Mouse (Mus musculus) cerebral cortex, adult 2 months (tissue): ENCODE results near the gene Ddah1.

ENCODE experiments used
- WGBS: fragments of 180-500 bp; shearing (Covaris S2); methylation state at CpG from one replicate; pipeline ENCODE4 v1.1.7; 2018; 5-methylcytosine and 5-hydroxymethylcytosine counted together

The Ddah1 gene

GRCm38 (mm10) chr3:145816807-145817206, 58.3 kb downstream of the Ddah1 start:
- WGBS, result 72% methylated on average over 1 of the region's 1 CpGs

- 41% methylated on average over 6 of the region's 6 CpGs for WGBS
These were observed 58.8 kb downstream of the Ddah1 start for GRCm38 (mm10) chr3:145817276-145817675.

- 70% methylated on average over 2 of the region's 2 CpGs for whole genome bisulfite sequencing
These were observed 62.0 kb downstream of the Ddah1 start for GRCm38 (mm10) chr3:145820439-145820838.

- WGBS, result over 99% methylated on average over 2 of the region's 2 CpGs
These were observed 62.5 kb downstream of the Ddah1 start for GRCm38 (mm10) chr3:145820938-145821337.

GRCm38 (mm10) chr3:145822201-145822600, 63.7 kb downstream of the Ddah1 start:
- 91% methylated on average over 4 of the region's 4 CpGs for WGBS

GRCm38 (mm10) chr3:145823661-145824060, 65.2 kb downstream of the Ddah1 start:
- WGBS, result 87% methylated on average over 4 of the region's 4 CpGs

- WGBS, result 66% methylated on average over 11 of the region's 11 CpGs
These were observed 67.1 kb downstream of the Ddah1 start for GRCm38 (mm10) chr3:145825416-145826055.

- WGBS, result 63% methylated on average over 18 of the region's 18 CpGs
These were observed 68.9 kb downstream of the Ddah1 start for GRCm38 (mm10) chr3:145827191-145828045.

- 57% methylated on average over 5 of the region's 5 CpGs for WGBS
These were observed 70.4 kb downstream of the Ddah1 start for GRCm38 (mm10) chr3:145828906-145829305.

- 10% methylated on average over 8 of the region's 8 CpGs for WGBS
These were observed 75.6 kb downstream of the Ddah1 start for GRCm38 (mm10) chr3:145833948-145834538.

GRCm38 (mm10) chr3:145841961-145842710, 83.7 kb downstream of the Ddah1 start:
- WGBS, result 79% methylated on average over 12 of the region's 12 CpGs

- WGBS, result 72% methylated on average over 3 of the region's 3 CpGs
These were observed 85.4 kb downstream of the Ddah1 start for GRCm38 (mm10) chr3:145843836-145844235.

- 93% methylated on average over 3 of the region's 3 CpGs for WGBS
These were observed 86.4 kb downstream of the Ddah1 start for GRCm38 (mm10) chr3:145844891-145845290.

GRCm38 (mm10) chr3:145846255-145846654, 87.8 kb downstream of the Ddah1 start:
- 85% methylated on average over 2 of the region's 2 CpGs for WGBS

GRCm38 (mm10) chr3:145852041-145852440, 93.6 kb downstream of the Ddah1 start:
- 63% methylated on average over 5 of the region's 5 CpGs for WGBS

- 96% methylated on average over 4 of the region's 4 CpGs for WGBS
These were observed 94.3 kb downstream of the Ddah1 start for GRCm38 (mm10) chr3:145852800-145853199.

- WGBS, result 90% methylated on average over 4 of the region's 4 CpGs
These were observed 95.2 kb downstream of the Ddah1 start for GRCm38 (mm10) chr3:145853713-145854112.

- 69% methylated on average over 5 of the region's 5 CpGs for WGBS
These were observed 96.0 kb downstream of the Ddah1 start for GRCm38 (mm10) chr3:145854427-145854826.

GRCm38 (mm10) chr3:145855299-145855698, 96.8 kb downstream of the Ddah1 start:
- 83% methylated on average over 6 of the region's 6 CpGs for WGBS

- WGBS, result 94% methylated on average over 5 of the region's 5 CpGs
These were observed 99.9 kb downstream of the Ddah1 start for GRCm38 (mm10) chr3:145858388-145858787.

GRCm38 (mm10) chr3:145862521-145862920, 104.0 kb downstream of the Ddah1 start:
- 76% methylated on average over 4 of the region's 4 CpGs for WGBS
